Mouse (Mus musculus) urinary bladder, postnatal 0 days (tissue): ENCODE results near the gene Xylt2. TPM values are rescaled to one million over a fixed set of nuclear protein-coding genes. Genes with fewer than 3 reads are reported as not detected.

Experiments
- polyA plus RNA-seq: library from polyadenylated mRNA; unstranded; fragments of >200 nt; fragmentation: Nextera tagmentation; extraction: Ambion mirVana; gene quantifications from 2 replicates; pipeline ENCODE4 v1.2.1, GENCODE M21; 2015

Gene Xylt2
- polyA plus RNA-seq = 10.7 and 10.9 TPM in 2 replicates

GRCm38 (mm10) chr11:94676754-94677606 lies at the start of gene Xylt2:
Gene Xylt2, minus strand, starts transcription at chr11:94677515.

GRCm38 (mm10) chr11:94704472-94704871 lies 27.2 kb upstream of the Xylt2 start, which contains the start of gene Gm11541:
Gene Gm11541, minus strand, starts transcription at chr11:94704499.

DNA sequence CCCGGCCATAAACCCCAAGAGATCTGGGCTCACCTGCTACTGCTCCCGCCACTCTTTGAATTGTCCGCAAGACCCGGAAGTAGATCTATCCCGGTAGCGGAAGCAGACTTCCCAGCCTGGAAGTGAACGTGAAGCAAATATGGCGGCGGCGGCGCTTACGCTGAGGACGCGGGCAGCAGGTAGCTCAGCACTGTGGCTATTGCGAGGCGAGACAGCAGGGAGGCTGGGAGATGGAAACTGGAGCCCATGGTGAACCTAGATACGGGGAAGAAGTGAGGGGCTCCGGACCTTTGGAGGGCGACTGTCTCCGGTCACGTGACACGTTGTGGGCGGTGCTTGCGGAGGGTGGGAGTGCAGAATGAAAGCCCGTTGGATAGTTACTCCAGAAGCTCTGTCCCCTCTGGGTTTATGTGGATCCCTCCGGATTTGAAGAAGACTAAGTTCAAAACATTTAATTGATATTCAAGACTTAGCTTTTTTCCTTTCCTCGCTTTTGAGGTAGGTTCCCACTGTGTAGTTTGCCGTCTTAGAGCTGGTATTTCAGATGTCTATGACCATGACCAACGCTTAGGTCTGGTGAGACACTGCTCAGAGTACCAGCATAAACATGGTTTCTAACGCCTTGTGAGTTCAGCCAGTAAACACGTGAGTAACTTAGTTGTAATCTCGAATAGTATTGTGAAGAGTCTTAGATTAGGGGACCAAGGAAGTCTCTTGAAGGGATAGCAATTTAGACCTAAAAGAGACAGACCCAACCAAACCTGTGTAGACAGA lies 23.5 kb downstream of the Xylt2 start, which contains the start of the genes Mrpl27 and Eme1:
Mrpl27 (plus strand) TSS at position 105 of the 774 bp plus-strand sequence.
Eme1 (minus strand) TSS at position 302 of the 774 bp plus-strand sequence.

DNA sequence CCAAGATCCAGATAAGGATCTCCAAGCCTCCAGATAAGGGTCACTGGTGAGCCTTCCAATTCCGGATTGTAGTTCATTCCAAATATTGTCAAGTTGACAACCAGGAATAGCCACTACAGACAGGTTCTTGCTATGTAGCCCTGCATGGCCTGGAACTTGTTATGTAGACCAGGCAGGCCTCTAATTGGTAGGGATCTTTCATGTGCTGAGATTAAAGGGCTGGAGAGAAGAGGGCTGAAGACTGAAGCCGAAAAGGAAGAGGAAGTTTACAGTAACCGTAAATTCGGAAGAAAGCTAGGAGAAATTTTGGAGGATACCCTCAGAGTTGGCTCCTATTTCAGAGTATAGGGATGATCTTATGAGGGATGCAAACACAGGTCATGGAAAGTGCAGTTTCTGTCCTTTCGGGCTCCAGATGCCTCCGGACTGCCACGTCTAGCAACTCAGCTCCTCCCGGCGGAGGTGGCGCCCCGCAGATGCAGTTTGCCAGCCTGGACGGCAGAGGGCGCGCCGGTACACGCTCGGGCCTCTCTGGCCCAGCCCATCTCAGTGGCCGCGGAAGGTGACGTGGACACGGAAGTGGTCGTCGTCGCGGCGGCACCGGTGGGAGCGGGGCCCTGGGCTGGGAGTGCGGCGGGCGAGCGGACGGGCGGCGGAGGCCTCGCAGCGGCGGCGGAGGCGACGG lies 48.0 kb downstream of the Xylt2 start, which contains the start of gene Lrrc59:
Lrrc59 (plus strand) TSS at position 569 of the 685 bp plus-strand sequence.

Other genes with a start within 250 kb of the Xylt2 start
- 2.3 and 2.5 TPM in 2 replicates for gene Cacna1g, start 203.3 kb downstream of the Xylt2 start, polyA plus RNA-seq
- gene Spata20, start 191.3 kb downstream of the Xylt2 start, polyA plus RNA-seq = 0.16 and 0.23 TPM in 2 replicates
- 18.2 and 22.5 TPM in 2 replicates for gene Epn3, start 177.5 kb downstream of the Xylt2 start, polyA plus RNA-seq
- gene Mycbpap, start 155.8 kb downstream of the Xylt2 start, polyA plus RNA-seq = 0.41 and 1.2 TPM in 2 replicates
- gene Rsad1, start 128.3 kb downstream of the Xylt2 start, polyA plus RNA-seq = 2.2 and 3.3 TPM in 2 replicates
- 0.58 and 0.79 TPM in 2 replicates for gene Chad, start 112.5 kb downstream of the Xylt2 start, polyA plus RNA-seq
- 2.6 and 2.8 TPM in 2 replicates for gene Acsf2, start 75.6 kb downstream of the Xylt2 start, polyA plus RNA-seq
- 112 and 135 TPM in 2 replicates for gene Lrrc59, start 47.7 kb downstream of the Xylt2 start, polyA plus RNA-seq
- 122 and 124 TPM in 2 replicates for gene Mrpl27, start 23.7 kb downstream of the Xylt2 start, polyA plus RNA-seq
- 2.9 and 3.7 TPM in 2 replicates for gene Eme1, start 23.6 kb downstream of the Xylt2 start, polyA plus RNA-seq
- gene Gm11541, start 27.0 kb upstream of the Xylt2 start, polyA plus RNA-seq = 0.07 and 0.12 TPM in 2 replicates
- gene Cdc34b, start 64.3 kb upstream of the Xylt2 start, polyA plus RNA-seq = 0.11 TPM in 1 of 2 replicates, not detected in the other
- gene Tmem92, start 105.2 kb upstream of the Xylt2 start, polyA plus RNA-seq = not detected in 2 replicates